Mouse (Mus musculus) heart, adult 18-20 months (tissue): ENCODE measurements around the gene Elane. TPM values are rescaled to one million over a fixed set of nuclear protein-coding genes. Genes with fewer than 3 reads are reported as not detected.
A peak's percentile ranks its signal among the peaks of the same experiment; 100 is the strongest.

Experiments used
- DNase-seq, 2 experiments: peaks; one replicate each; pipeline ENCODE4 v3.0.0; 2021 to 2022; ENCODE audit warnings: mixed read lengths in 1 of 2
- long read RNA-seq, 2 experiments: library from polyadenylated mRNA; stranded (forward); transcript quantifications; one replicate each; pipeline ENCODE4 v2.0.0; 2021
- total RNA-seq, 2 experiments: library from RNA; stranded (reverse); gene quantifications; 2 replicates each; pipeline ENCODE4 v1.2.3; 2021

Gene Elane
- not detected for total RNA-seq
- long read RNA-seq, experiment 1 = 0 reads
- long read RNA-seq, experiment 2 = 0 reads

GRCm38 (mm10) chr10:79886054-79886453, at the start of gene Elane:
Elane (plus strand) TSS chr10:79886247.
- DNase-seq = no peak

- DNase-seq = no peak
These were observed 49.1 kb upstream of the Elane start for GRCm38 (mm10) chr10:79836918-79837317.

- no peak for DNase-seq
These were observed 47.9 kb upstream of the Elane start for GRCm38 (mm10) chr10:79838151-79838550.

GRCm38 (mm10) chr10:79840091-79840490, 46.0 kb upstream of the Elane start:
- no peak for DNase-seq

GRCm38 (mm10) chr10:79840644-79841551, 45.1 kb upstream of the Elane start:
- DNase-seq = peak; percentile 75 to 78

GRCm38 (mm10) chr10:79842322-79842721, 43.7 kb upstream of the Elane start:
- no peak for DNase-seq

GRCm38 (mm10) chr10:79843476-79843875, 42.6 kb upstream of the Elane start:
- no peak for DNase-seq

- no peak for DNase-seq
These were observed 39.5 kb upstream of the Elane start for GRCm38 (mm10) chr10:79846553-79846952.

- no peak for DNase-seq
These were observed 36.0 kb upstream of the Elane start for GRCm38 (mm10) chr10:79849941-79850628.

GRCm38 (mm10) chr10:79851653-79852052, 34.4 kb upstream of the Elane start:
- peak in 1 of 2 experiments; percentile 22 for DNase-seq

GRCm38 (mm10) chr10:79852107-79852789, 33.8 kb upstream of the Elane start:
- DNase-seq = peak; percentile 69 to 71

GRCm38 (mm10) chr10:79852827-79853226, 33.2 kb upstream of the Elane start:
- no peak for DNase-seq

GRCm38 (mm10) chr10:79853392-79853791, 32.7 kb upstream of the Elane start:
- DNase-seq = peak; percentile 97 to 98

GRCm38 (mm10) chr10:79853860-79854795, 31.9 kb upstream of the Elane start, which contains the start of gene Ptbp1:
Ptbp1 (plus strand) TSS chr10:79854427.
- peak; percentile 99 for DNase-seq

- peak; percentile 69 to 71 for DNase-seq
These were observed 31.1 kb upstream of the Elane start for GRCm38 (mm10) chr10:79854801-79855541.

GRCm38 (mm10) chr10:79855558-79856184, 30.4 kb upstream of the Elane start:
- DNase-seq = peak; percentile 43 to 49

- peak in 1 of 2 experiments; percentile 20 for DNase-seq
These were observed 29.8 kb upstream of the Elane start for GRCm38 (mm10) chr10:79856280-79856679.

GRCm38 (mm10) chr10:79856704-79857451, 29.2 kb upstream of the Elane start:
- DNase-seq = no peak

GRCm38 (mm10) chr10:79857452-79857811, 28.6 kb upstream of the Elane start:
- DNase-seq = peak; percentile 73 to 86
